Mouse (Mus musculus): ENCODE measurements around the gene Nos1. TPM values are rescaled to one million over a fixed set of nuclear protein-coding genes. Genes with fewer than 3 reads are reported as not detected.

Nos1 gene
- polyA plus RNA-seq, 1 experiment from 2014 or later: 0.02 TPM

DNA sequence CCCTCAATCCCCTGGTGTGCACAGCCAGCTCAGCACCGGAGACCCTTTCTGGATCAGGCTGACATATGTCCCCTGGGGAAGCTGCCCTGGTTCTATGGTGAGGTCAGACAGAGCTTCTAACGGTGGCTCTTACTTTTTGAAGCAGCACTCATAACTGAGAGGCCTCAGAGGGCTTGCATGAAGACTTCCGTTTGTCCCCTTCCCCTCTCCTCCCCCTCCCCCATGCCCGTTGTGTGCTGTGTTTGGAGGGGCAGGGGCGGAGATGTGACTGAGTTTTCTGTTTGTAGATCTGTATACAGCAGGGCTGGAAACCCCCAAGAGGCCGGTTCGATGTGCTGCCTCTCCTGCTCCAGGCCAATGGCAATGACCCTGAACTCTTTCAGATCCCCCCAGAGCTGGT lies 122.7 kb downstream of the Nos1 start:
- Histone ChIP-seq H3K4me3 (no peak overlapping the region), H3K9ac (no peak overlapping the region), H3K36me3 (no peaks in the 10 kb centered on the region), H3K27ac (no peak overlapping the region), H3K27me3 (replicated peaks) (peaks cover 14% of the 10 kb centered on the region), H3K9me3 (replicated peaks) (no peaks in the 10 kb centered on the region), H3K4me2 (no peak overlapping the region), H3K4me1 (0 out of 2 replicates have a peak, but pooled peaks cover 2% of the 10 kb centered on the region)
- WGBS (ENCODE audit: insufficient replicate concordance): 51% methylated on average over 7 of the region's 7 CpGs
- no peak for ATAC-seq

DNA sequence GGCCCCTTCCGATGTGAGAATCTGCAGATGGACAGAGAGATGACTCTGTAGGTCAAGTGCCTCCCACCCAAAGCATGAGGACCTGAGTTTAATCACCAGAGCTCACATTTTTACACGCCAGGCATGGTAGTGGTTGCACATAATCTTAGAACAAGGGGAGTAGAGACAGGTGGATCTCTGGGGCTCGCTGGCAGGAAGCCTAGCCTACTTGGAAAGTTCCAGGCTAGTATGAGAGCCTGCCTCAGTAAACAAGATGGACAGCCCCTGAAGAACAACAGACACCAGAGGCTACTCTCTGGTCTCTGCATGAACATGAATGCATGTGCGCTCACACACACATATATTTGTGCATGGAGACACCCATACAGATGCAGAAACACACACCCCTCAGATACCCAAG lies 124.9 kb downstream of the Nos1 start:
- Histone ChIP-seq H3K9ac (no peak overlapping the region), H3K4me2 (no peak overlapping the region), H3K4me1 (no peaks in the 10 kb centered on the region), H3K36me3 (no peaks in the 10 kb centered on the region), H3K9me3 (replicated peaks) (no peaks in the 10 kb centered on the region), H3K27me3 (replicated peaks) (peaks cover 8% of the 10 kb centered on the region), H3K4me3 (no peak overlapping the region), H3K27ac (no peak overlapping the region)
- no peak for ATAC-seq
- WGBS (ENCODE audit: insufficient replicate concordance): 66% methylated on average over 4 of the region's 4 CpGs

DNA sequence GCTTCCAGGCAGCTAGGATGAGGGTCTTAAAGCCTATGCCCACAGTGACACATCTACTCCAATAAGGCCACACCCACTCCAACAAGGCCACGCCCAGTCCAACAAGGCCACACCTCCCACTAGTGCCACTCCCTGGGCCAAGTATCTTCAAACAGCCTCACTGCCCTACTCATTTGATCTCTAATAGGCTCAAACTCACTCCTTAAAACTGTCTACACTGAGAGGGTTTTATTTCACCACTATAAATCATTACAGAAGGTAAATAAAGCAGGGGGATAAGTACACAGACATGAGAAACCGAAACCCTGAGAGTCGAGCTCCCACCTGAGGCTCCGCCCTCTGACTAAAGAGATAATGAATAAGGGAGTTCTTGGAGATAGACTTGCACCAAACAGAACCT lies 128.7 kb downstream of the Nos1 start:
- Histone ChIP-seq H3K27ac (no peak overlapping the region), H3K9ac (no peak overlapping the region)
- no peak for ATAC-seq

DNA sequence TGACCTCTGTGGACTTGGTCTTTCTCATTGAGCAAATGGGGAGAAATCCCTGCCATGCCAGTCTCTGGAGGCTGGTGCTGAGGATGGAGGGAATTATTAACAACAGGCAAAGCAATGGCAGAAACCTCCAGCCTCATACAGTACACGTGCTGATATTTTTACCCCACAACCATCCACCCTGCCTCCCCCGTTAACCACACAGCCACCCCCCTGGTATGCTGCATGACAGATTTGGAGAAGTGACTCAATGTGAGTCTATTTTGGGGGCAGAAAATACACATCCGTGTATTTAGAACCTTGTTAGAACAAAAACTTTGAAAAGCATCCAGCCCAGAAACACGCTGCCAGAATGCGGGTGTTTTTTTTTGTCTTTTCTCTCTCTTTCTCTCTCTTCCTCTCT lies 135.5 kb downstream of the Nos1 start:
- peaks cover 5% of the 10 kb centered on the region; the same call in 1 of the 2 replicates for H3K9me3 ChIP-seq (replicated peaks)
- WGBS (ENCODE audit: insufficient replicate concordance): 66% methylated on average over 5 of the region's 5 CpGs
- no peak overlapping the region for H3K27ac ChIP-seq
- no peaks in the 10 kb centered on the region for H3K4me1 ChIP-seq
- no peak for ATAC-seq
- no peak overlapping the region for H3K4me2 ChIP-seq
- H3K9ac ChIP-seq: no peak overlapping the region
- H3K4me3 ChIP-seq: no peak overlapping the region
- H3K36me3 ChIP-seq: no peaks in the 10 kb centered on the region
- no peaks in the 10 kb centered on the region for H3K27me3 ChIP-seq (replicated peaks)

More for the DNA sequence above, 128.7 kb downstream of the Nos1 start:
- Histone ChIP-seq H3K4me2 (no peak overlapping the region), H3K4me3 (no peak overlapping the region), H3K4me1 (no peaks in the 10 kb centered on the region), H3K27me3 (replicated peaks) (no peaks in the 10 kb centered on the region), H3K9me3 (replicated peaks) (no peaks in the 10 kb centered on the region), H3K36me3 (no peaks in the 10 kb centered on the region)
- 51% methylated on average over 4 of the region's 4 CpGs for WGBS (ENCODE audit: insufficient replicate concordance)

DNA sequence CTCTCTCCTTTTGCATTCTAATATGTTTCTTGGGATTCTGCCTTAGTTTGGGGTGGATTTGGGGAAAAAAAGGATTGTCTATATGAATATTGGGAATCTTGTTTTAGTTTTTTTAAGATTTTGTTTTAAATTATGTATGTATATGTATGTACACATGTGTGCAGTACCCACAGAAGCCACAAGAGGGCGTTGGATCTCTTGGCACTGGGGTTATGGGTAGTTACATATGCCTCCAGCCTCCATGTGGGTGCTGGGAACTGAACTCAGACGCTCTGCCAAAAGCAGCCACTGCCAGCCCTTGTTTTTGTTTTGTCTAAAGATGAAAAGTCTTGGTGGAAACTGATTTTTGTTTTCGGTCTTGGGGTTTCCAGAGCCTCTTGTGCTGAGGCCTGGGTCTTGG lies 136.1 kb downstream of the Nos1 start:
- Histone ChIP-seq H3K4me2 (no peak overlapping the region), H3K27ac (no peak overlapping the region), H3K27me3 (replicated peaks) (no peaks in the 10 kb centered on the region), H3K9ac (no peak overlapping the region), H3K4me1 (no peaks in the 10 kb centered on the region), H3K9me3 (replicated peaks) (peaks cover 5% of the 10 kb centered on the region; the same call in 1 of the 2 replicates), H3K4me3 (no peak overlapping the region), H3K36me3 (no peaks in the 10 kb centered on the region)
- 47% methylated on average over 3 of the region's 3 CpGs for WGBS (ENCODE audit: insufficient replicate concordance)
- no peak for ATAC-seq

DNA sequence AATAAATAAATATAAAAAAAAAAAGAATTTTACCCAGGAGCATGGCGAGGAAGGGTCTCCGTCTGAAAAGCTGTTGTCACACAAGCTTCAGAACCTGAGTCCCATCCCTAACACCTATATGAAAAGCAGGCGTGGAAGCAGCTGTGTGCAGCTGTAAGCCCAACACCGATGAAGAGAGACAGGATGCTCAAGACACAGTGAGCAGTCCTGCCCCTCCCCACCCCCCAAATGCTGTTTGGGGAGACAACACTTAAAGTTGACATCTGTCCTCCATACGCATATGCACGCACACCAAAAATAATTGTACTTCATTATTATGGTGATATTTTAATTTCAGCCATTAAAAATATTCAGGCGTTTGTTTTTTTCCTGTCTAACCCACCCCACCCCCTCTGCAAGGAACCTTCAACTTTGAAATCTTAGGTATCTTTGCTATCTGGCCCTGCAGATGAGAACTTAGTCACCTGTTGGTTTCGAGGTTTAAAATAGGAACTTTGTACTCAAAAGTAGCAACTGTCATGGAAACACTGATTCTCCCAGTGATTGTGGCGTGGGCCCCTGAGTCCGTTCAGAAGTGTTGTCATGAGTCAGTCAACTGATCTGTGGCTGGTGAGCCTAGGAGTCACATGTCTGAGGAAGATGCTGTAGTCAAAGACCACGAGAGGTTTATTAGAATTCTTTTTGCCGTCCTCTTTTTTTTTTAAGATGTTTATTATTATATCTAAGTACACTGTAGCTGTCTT lies 141.1 kb downstream of the Nos1 start:
- Histone ChIP-seq H3K4me3 (no peak overlapping the region), H3K4me2 (no peak overlapping the region), H3K36me3 (no peaks in the 10 kb centered on the region), H3K9me3 (replicated peaks) (no peaks in the 10 kb centered on the region), H3K27me3 (replicated peaks) (no peaks in the 10 kb centered on the region), H3K4me1 (no peaks in the 10 kb centered on the region), H3K9ac (no peak overlapping the region), H3K27ac (no peak overlapping the region)
- WGBS (ENCODE audit: insufficient replicate concordance): 65% methylated on average over 12 of the region's 12 CpGs
- no peak for ATAC-seq

DNA sequence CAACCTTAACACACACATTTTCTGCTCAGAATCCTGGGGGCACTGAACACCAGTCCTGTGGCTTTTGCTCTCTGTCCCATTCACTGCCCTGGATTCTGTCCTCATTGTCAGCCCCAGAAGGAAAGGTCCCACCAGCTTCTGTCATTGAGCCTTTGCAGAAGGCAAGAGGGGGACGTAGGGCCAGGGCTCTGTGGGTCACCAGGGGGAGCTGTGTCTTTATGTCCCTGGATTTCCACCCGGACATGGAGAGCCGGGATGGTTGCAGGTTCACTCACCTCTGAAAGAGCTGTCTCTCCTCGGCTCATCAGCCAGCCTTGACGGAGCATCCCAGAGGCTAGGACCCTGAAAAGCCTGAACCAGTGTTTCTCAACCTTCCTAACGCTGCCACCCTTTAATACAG lies 142.9 kb downstream of the Nos1 start:
- H3K4me1 ChIP-seq: no peaks in the 10 kb centered on the region
- H3K9me3 ChIP-seq (replicated peaks): no peaks in the 10 kb centered on the region
- no peak for ATAC-seq
- H3K27me3 ChIP-seq (replicated peaks): no peaks in the 10 kb centered on the region
- WGBS (ENCODE audit: insufficient replicate concordance): 45% methylated on average over 6 of the region's 6 CpGs
- no peak overlapping the region for H3K4me2 ChIP-seq
- H3K4me3 ChIP-seq: no peak overlapping the region
- no peak overlapping the region for H3K9ac ChIP-seq
- H3K27ac ChIP-seq: no peak overlapping the region
- no peaks in the 10 kb centered on the region for H3K36me3 ChIP-seq

DNA sequence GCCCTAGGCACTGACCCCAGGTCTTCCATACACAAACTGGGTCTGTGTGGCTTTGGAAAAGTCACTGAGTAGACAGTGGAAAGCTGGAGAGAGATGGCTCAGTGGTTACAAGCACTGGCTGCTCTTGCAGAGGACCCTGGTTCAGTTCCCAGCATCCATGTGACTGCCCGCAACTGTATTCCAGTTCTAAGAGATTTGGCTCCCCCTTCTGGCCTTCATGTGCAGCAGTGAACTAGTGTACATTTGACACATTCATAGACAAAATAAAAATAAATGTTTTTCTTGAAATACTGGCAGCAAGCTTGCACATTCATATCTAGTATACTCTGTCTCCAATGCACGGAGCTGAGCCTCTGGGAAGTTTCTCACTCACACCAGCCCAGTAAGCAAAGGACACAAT lies 147.7 kb downstream of the Nos1 start:
- Histone ChIP-seq H3K9ac (no peak overlapping the region), H3K27ac (no peak overlapping the region), H3K36me3 (no peaks in the 10 kb centered on the region), H3K9me3 (replicated peaks) (no peaks in the 10 kb centered on the region), H3K4me1 (no peaks in the 10 kb centered on the region), H3K4me2 (no peak overlapping the region), H3K27me3 (replicated peaks) (peaks cover 19% of the 10 kb centered on the region; the same call in 1 of the 2 replicates), H3K4me3 (no peak overlapping the region)
- WGBS (ENCODE audit: insufficient replicate concordance): 66% methylated on average over 2 of the region's 2 CpGs
- no peak for ATAC-seq

DNA sequence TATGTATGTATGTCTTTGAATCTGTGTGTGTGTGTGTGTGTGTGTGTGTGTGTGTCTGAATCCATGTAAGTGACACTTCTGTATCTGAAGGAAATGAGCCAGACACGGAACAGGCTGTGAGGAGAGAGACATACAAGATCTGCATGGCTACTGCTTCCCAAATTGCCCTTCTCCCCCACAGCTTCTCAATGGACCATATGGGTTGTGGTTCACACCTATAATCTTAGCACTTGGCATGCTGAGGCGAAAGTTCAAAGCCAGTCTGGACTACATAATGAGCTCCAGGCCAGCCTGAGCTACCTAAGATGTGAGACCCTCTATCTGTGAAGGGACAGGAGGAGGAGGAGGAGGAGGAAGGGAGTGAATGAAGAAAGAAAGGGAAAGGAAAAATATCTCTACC lies 151.4 kb downstream of the Nos1 start:
- Histone ChIP-seq H3K4me1 (no peaks in the 10 kb centered on the region), H3K9ac (no peak overlapping the region), H3K4me3 (no peak overlapping the region), H3K4me2 (no peak overlapping the region), H3K9me3 (replicated peaks) (no peaks in the 10 kb centered on the region), H3K36me3 (no peaks in the 10 kb centered on the region), H3K27me3 (replicated peaks) (peaks cover 37% of the 10 kb centered on the region; the same call in 1 of the 2 replicates), H3K27ac (no peak overlapping the region)
- 67% methylated on average over 2 of the region's 2 CpGs for WGBS (ENCODE audit: insufficient replicate concordance)
- no peak for ATAC-seq

DNA sequence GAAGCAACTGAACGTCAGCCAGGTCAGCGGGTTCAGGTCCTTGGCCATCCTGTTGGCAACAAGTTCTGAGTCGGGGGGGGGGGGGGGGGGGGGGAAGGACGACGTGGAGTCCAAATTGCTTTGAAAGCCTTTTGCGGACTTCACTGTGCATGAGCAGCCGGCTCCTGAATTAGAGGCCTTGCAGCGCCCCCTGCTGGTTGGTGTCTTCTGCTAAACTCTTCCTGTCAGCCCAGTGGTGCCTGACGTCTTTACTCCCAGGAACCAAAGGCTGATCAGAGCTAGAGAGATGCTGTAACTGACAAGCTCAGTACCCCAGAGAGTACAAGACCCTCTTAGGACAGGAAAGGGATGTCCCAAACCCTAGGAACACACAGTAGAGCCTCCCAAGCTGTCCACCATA lies 152.0 kb downstream of the Nos1 start:
- Histone ChIP-seq H3K4me1 (no peaks in the 10 kb centered on the region), H3K4me2 (no peak overlapping the region), H3K27ac (no peak overlapping the region), H3K4me3 (no peak overlapping the region), H3K27me3 (replicated peaks) (peaks cover 39% of the 10 kb centered on the region; the same call in 1 of the 2 replicates), H3K36me3 (no peaks in the 10 kb centered on the region), H3K9me3 (replicated peaks) (no peaks in the 10 kb centered on the region), H3K9ac (no peak overlapping the region)
- WGBS (ENCODE audit: insufficient replicate concordance): 6% methylated on average over 6 of the region's 9 CpGs
- no peak for ATAC-seq

DNA sequence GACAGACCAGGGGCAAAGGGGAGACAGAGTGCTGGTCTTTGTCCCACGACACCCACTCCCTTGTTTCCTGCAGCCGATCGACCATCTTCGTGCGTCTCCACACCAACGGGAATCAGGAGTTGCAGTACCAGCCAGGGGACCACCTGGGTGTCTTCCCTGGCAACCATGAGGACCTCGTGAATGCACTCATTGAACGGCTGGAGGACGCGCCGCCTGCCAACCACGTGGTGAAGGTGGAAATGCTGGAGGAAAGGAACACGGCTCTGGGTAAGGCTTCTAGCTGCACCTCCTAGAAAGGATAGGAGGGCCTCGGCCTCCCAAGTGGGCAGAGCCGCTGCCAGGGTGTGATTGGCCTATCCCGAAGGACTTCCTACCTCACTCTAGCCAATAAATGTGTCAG lies 155.5 kb downstream of the Nos1 start:
- Histone ChIP-seq H3K36me3 (no peaks in the 10 kb centered on the region), H3K9me3 (replicated peaks) (no peaks in the 10 kb centered on the region), H3K27me3 (replicated peaks) (peaks cover 25% of the 10 kb centered on the region; the same call in 1 of the 2 replicates), H3K4me3 (no peak overlapping the region), H3K27ac (no peak overlapping the region), H3K4me1 (no peaks in the 10 kb centered on the region), H3K9ac (no peak overlapping the region), H3K4me2 (no peak overlapping the region)
- ATAC-seq: no peak
- 49% methylated on average over 16 of the region's 16 CpGs for WGBS (ENCODE audit: insufficient replicate concordance)

DNA sequence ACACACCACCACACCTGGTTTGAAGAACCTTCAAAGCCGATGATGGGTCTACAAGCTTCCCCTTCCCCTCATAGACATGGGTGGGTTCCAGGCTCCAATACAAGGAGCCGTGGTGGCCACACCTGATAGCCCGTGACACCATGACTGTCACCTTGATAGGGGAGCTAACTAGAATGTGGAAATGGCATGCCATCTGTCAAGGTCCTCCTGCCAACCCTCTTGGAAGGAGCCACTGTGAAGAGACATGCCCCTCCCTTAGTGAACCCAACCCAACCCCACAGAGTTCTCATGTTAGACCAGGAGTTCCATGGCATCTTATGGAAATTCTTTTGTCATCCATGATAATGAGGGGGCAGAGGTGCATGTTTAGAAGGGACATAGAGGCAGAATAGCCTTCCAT lies 156.4 kb downstream of the Nos1 start:
- ATAC-seq: no peak
- 65% methylated on average over 3 of the region's 3 CpGs for WGBS (ENCODE audit: insufficient replicate concordance)

DNA sequence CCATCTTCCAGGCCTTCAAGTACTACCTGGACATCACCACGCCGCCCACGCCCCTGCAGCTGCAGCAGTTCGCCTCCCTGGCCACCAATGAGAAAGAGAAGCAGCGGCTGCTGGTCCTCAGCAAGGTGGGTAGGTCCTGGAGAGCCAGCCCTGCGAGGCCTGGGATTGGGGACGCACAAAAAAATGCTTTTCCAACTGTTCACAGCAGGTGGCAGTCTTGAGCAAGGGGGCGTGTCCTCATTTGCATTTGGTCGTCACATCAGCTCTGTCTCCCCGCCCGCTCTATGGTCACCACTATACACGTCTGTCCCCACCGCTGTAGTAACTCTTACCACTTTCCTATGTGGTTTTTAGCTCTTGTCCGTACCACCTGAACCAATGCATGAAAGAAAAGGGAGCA lies 157.3 kb downstream of the Nos1 start:
- no peaks in the 10 kb centered on the region for H3K4me1 ChIP-seq
- no peaks in the 10 kb centered on the region for H3K9me3 ChIP-seq (replicated peaks)
- H3K27ac ChIP-seq: no peak overlapping the region
- ATAC-seq: peak; percentile 69
- H3K36me3 ChIP-seq: no peaks in the 10 kb centered on the region
- no peak overlapping the region for H3K9ac ChIP-seq
- H3K4me3 ChIP-seq: peak overlapping the region; percentile 22; the same call in 1 of the 2 replicates
- H3K27me3 ChIP-seq (replicated peaks): peaks cover 21% of the 10 kb centered on the region
- 12% methylated on average over 14 of the region's 14 CpGs for WGBS (ENCODE audit: insufficient replicate concordance)
- H3K4me2 ChIP-seq: peak overlapping the region; percentile 60

More for the DNA sequence above, 156.4 kb downstream of the Nos1 start:
- Histone ChIP-seq H3K9ac (no peak overlapping the region), H3K4me2 (no peak overlapping the region), H3K27me3 (replicated peaks) (peaks cover 20% of the 10 kb centered on the region; the same call in 1 of the 2 replicates), H3K27ac (no peak overlapping the region), H3K36me3 (no peaks in the 10 kb centered on the region), H3K9me3 (replicated peaks) (no peaks in the 10 kb centered on the region), H3K4me3 (no peak overlapping the region), H3K4me1 (no peaks in the 10 kb centered on the region)

Measured in liver, embryonic 12.5 days (tissue).